Mouse (Mus musculus): ENCODE measurements around the gene Sox30. TPM values are rescaled to one million over a fixed set of nuclear protein-coding genes. Genes with fewer than 3 reads are reported as not detected.

The Sox30 gene
- total RNA-seq, 2 experiments from 2014 or later = 0.27 to 0.55 TPM

DNA sequence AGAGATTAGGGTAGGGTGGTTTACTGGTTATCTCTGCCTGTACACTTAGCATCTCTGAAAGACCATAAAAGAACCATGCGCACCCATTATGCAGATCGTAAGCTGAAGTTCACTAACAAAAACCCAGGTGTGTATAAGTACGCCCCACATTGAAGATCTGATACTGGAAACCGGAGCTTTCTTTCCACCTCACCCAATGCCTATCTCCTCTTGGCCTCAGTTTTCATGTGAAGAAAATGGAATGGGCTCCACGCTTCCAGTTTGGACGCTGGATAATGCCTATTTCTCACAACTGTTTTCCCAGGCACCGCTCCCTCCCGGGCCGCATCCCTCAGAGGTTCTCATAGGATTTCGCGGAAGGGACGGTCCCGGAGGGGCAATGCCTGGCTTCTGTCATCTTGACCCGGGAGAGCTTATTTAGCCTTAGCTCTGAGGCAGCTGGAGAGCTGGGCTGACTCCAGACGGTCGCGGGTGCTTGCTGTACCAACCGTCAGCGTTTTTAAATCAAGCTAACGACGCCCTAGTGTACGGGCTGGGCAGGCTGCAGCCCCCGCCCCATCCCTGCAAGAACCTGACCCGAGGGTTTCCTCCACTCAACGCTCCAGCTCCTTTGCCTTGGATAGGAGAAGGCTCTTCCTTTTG lies 76.8 kb downstream of the Sox30 start:
- DNase-seq = peak; percentile 68

DNA sequence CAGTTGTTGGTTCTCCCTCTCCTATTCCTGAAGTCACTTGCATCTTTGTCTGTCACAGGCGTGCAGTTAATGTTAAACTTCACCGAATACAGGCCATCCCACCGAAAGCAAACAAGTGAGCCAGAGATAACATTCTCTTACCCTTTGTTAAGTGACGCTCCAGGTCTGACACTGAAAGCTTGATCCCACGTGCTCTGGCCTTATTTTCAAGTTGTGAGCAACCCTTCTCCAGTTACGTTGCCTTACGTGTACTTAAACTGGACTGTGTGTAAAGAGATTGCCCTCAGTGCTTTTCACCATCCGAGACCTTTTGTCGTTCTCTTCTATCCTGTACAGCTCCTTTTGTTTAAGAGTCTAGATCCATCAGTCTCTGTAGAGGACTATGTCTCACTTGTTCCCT lies 77.9 kb downstream of the Sox30 start:
- DNase-seq = peak; percentile 40

DNA sequence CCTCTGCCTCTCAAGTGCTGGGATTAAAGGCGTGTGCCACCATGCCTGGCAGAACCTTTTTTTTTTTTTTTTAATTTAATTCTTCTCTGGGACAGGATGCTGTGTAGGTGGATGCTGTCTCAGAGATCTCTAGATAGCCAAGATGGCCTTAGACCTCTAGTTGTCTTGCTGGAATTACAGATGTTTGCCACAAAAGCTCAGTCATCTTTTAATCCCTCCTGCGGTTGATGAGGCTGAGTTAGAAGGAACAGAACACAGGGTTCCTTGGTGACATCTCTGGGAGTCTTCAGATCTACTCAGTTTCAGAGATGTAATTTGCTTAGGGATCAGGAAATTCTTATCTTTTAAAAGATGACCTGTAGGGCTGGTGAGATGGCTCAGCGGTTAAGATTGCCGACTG lies 78.8 kb downstream of the Sox30 start:
- no peak for DNase-seq

DNA sequence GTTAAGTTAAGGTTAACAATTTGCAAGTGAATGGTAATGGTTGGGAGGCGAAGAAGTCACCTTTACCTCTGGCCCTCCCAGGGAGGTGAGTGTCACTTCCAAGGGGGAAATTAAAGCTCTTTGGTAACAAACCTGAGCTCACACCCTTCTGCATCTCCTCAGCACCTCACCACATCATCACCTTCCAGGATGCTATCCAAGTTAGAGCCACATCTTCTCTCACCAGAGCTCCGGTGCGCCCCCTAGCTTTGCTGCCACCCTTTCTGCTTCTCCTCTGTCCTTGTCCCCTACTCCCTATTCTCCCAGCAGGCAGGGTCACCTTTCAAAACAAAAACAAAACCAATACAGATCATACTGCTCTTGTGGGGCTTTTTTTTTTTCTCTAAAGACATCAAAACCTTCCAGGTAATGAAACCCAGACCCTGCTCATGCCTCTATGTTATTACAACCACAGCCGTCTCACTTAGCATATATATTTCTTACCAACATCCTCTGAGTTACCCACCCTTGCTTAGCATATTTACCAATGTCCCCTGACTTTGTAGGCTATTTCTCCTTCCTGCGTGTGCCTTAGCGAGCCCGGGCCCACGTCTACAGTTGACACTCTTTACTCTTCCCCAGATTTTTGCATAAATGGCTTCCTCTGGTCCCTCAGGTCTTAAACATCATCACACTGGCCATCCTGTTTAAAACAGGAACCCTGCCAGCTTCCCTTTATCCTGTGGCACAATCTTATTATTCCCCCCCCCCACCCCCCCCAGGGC lies 80.0 kb downstream of the Sox30 start:
- peak; percentile 62 for DNase-seq

DNA sequence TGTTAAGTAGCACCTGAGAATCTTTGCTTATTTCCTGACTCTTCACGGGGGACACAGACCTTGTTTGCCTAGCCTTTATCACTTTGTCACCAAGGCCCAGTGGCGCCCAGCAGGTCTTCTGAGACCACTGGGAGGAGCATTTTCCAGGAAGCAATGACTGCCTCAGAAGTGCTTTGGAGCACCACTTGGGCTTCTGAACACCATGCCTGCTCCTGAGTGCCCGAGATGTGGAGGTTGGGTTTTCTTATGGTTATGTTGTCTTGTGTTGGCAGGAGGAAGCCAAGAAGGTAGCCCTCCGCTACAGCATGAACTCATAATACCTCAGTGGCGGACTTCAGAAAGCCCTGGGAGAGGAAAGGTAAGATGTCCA lies 80.5 kb downstream of the Sox30 start:
- no peak for DNase-seq

DNA sequence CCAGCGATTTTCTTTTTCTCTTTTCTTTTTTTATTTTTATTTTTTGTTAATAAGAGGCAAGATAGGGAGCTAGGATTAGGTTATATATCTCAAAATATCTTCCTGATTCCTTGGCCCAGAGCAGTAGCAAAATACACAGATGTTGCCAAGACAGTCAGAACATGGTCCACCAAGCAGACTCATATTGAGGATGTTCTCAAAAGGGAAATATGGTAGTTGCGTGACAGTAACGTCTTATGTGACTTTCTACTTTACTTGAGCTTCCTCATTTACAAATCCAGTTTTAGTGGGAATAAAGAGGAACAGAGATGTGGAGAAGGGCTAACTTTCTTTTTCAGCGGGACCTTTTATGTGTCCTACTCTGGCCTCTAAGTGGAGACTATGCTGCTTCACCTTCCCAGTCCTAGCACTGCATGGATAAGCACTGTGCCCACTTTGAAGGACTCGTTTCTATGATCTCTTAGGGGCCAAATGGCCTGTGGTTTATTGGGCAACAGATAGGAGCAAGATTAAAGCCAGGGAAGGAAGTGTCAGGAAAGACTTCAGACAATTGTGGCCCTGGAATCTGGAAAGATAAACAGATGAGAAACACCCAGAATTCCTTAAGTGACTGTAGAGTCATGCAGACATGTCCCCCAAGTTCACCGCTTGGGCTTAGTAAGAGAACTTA lies 81.8 kb downstream of the Sox30 start:
- DNase-seq = peak; percentile 4

DNA sequence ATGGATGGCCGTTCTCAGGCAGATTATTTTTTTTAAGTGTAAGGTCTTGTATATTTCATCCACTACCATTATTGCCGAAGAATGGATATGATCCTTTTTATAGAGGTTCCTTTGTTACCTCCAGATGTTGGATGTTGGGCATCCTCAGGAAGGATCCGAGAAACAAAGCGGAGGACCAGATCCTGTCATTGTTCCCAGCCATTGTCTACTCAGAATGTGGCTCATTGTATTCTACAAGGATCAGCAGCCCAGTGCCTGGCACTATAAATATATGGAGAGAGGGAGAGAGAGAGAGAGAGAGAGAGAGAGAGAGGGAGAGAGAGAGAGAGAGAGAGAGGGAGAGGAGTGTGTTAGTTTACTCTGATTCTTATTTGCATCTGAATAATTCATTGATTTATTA lies 82.5 kb downstream of the Sox30 start:
- DNase-seq = no peak

DNA sequence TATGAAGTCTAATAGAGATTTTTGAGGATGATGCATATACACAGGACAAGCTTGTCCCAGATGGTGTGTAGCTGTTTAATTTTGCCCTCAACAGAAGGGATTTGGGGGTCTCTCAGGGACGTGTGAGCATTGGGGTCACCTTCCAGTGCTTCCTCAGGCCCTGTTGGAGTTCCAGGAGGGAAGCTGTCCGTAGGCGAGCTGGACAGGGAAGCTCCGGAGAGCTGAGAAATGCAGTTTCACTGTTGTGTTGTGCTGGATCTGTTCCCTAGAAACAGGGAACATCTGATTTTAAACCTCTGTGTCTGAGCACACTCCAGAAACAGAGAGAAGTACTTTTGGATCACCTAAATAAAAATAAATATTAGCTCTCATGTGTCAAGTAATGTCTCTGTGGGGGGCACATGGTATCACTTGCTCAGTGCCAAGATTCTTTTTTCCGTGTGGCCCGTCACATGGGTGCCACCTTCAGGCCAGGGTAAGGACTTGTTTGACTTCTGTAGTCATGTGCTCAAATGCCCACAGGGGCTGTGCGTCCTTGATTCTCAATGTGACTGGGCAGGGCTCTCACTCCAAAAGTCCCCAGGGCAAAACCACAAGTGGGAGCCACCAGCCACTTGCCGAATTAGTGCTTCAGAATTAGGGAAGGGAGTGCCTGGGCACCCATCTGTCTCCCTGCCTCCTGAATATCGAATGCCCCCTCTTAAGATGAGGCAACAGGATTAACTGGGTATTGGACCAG lies 83.1 kb downstream of the Sox30 start:
- DNase-seq = peak; percentile 77

DNA sequence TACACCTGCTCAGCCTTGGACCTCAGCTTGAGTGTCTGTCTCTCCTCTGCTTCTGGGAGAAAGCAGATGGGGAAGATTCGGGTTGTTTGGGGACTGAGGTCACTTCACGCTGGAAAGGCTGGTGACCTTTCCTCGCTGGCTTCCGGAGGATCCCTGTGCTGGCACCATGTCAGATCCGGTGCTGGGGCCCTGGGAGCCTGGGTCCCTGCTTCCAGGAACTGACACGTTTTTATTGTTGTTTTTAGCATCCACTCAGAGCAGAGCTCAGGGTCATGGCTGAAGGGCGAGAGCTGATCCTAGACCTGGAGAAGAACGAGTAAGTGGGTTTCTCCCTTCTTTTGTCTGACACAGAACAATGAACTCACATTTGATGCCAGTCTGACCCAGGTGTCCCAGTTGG lies 84.7 kb downstream of the Sox30 start:
- DNase-seq = peak; percentile 77

DNA sequence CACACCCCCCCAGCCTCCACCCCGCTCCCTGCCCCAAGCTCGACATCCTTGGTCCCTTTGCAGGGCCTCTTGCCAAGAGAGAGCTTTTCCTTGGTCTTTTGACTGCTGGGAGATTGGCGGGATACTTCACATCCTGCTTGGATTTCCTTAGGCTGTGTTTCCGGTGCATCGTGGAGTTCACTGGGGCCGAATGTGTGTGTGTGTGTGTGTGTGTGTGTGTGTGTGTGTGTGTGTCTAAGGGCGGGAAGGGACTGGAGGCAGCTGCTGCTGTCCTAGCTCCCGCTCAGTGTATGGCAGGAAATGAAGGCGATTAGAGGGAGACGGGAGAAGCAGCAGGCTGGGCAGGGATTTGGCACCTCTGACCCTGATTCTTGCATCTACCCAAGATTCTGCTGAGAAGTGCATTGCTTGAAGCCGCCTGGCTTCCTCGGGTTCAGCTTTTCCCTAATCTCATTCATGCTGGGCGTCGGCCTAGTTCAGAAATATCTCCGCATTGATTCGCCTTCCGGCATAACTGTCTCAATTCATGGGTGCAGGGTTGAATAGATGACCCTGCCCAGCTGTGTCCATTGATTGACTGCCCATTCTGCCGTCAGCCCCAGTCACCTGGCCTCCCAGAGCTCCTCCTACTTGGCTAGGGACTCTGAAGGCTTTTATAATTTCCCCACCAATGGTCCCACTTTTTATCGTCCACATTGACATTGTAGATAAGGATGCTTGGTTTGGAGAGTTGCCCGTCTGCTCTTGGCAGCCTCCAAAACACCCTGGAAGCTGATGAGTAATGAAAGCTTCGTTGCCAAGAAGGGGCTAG lies 85.3 kb downstream of the Sox30 start:
- DNase-seq = peak; percentile 86

Other genes with a start within 250 kb of the Sox30 start
- 10 to 100 TPM; 52.0 to 53.0 TPM for gene Clint1, start 128.3 kb upstream of the Sox30 start, total RNA-seq (2021)
- gene Lsm11, start 35.4 kb upstream of the Sox30 start, total RNA-seq (2021) = 10 to 100 TPM in 1 of 2 experiments, 1 to 10 TPM in 1; 9.4 to 10.6 TPM
- 1 to 10 TPM; 9.0 to 10.0 TPM for gene Thg1l, start 24.8 kb upstream of the Sox30 start, total RNA-seq (2021)
- 1 to 10 TPM; 2.7 to 4.0 TPM for gene Gm12166, start 72.0 kb downstream of the Sox30 start, total RNA-seq (2021)
- 100 to 1,000 TPM; 161 to 163 TPM for gene Adam19, start 75.7 kb downstream of the Sox30 start, total RNA-seq (2021)
- 1 to 10 TPM; 2.5 to 2.7 TPM for gene Nipal4, start 186.2 kb downstream of the Sox30 start, total RNA-seq (2021)

Data from heart, postnatal 4 days (tissue).